Mouse (Mus musculus) left cerebral cortex, adult 11 months (tissue): Measurements from ENCODE around the gene Prl8a1.

Experiments used
- DNase-seq: peaks from one replicate; pipeline ENCODE4 v3.0.0; 2022; ENCODE audit warnings: low spot score

Gene Prl8a1

DNA sequence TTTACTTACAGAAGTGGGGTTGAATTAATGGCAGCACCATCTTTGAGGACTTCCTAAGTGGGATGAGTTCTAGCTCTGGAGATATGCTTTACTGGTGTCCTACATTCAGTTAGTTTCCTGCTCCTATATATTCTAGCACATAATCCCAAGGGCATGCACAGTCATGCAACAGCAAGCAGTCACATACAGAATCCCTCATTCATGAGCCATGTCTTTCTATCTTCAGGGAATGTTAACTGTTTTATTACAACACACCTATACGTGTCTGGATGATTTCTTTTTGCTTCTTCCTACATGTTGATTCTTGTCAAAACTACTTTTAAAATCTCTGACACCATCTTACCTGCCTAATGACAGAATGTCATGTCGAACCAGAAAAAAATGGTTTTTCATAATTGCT lies at the start of gene Prl8a1:
TSS of gene Prl8a1 (minus strand) at position 101 of the 400 bp plus-strand sequence.
- DNase-seq, result no peak

DNA sequence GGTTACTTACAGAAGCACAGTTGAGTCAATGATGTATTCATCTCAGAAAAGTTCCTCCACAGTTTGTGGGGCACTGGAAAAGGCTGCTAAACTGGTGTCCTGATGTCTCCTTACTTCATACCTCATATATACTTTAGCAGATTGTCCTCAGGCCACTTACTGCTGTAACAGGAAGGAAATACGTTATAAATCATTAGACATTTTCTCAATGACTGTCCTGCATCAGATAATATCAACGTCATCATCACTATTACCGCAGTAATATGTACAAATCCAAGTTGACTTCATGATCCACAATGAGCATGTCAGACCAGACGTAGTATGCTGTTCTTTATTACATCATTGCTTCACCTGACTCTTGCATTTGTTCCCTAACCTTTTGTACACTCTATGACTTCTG lies 28.5 kb upstream of the Prl8a1 start, which contains the start of gene Prl7b1:
TSS of gene Prl7b1 (minus strand) at position 101 of the 400 bp plus-strand sequence.
- no peak for DNase-seq

DNA sequence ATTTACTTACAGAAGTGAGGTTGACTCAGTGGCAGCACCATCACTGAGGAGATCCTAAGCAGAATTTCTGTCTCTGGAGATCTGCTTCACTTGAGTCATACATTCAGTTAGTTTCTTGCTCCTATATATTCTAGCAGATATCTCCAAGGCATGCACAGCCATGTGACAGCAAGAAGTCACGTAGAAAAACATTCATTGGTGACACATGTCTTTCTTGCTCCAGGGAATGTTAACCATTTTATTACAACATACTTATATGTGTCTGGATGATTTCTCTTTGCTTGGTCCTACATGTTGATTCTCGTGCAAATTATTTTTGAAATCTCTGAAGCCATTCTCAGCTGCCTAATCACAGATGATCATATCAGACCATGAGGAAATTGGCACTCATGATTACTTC lies 17.5 kb downstream of the Prl8a1 start, which contains the start of gene Prl8a9:
TSS of gene Prl8a9 (minus strand) at position 101 of the 400 bp plus-strand sequence.
- DNase-seq, result no peak

DNA sequence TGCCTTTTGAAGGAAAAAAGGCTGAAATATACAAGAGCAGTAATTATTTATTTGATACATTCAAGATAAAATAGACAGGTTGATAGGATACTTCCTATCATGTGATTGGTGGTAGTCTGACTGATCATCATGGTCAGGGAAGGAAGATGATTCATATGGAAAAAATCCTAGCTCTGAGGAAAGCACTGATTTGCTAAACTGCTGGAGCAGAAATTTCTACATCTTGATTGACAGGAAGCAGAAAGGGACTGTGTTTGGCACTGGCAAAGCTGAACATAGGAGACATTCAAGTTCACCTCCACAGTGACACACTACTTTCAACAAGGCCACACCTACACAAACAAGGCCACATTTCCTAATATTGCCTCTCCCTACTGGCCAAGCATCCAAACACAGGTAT lies 28.6 kb downstream of the Prl8a1 start:
- DNase-seq, result no peak
